Mouse (Mus musculus): ENCODE data around the gene Gjc3.

- TF ChIP-seq CTCF (conservative IDR thresholded peaks at IDR 0.05; ENCODE audit: insufficient read depth, insufficient read length, low read depth, low read length) = peak; percentile 54
- no peak for TF ChIP-seq POLR2A (IDR thresholded peaks at IDR 0.05; ENCODE audit: low read depth, low read length)
Measured at GRCm38 (mm10) chr5:137973738-137974137, 10.8 kb upstream of the Gjc3 start.
